Mouse (Mus musculus): Measurements from ENCODE around the gene Chn2. TPM values are rescaled to one million over a fixed set of nuclear protein-coding genes. Genes with fewer than 3 reads are reported as not detected.
A peak's percentile ranks its signal among the peaks of the same experiment; 100 is the strongest.

Gene Chn2
- 22.1 and 28.5 TPM in 2 replicates for polyA plus RNA-seq (2016; fragmentation: Nextera tagmentation; extraction: Ambion mirVana)

- Histone ChIP-seq H3K27ac (replicated peaks) (peak within 1 kb of the TSS; percentile 95), H3K4me3 (peak within 1 kb of the TSS; percentile 60), H3K4me2 (replicated peaks) (peak within 1 kb of the TSS; percentile 92), H3K9ac (replicated peaks) (peak within 1 kb of the TSS; percentile 83), H3K4me1 (peaks cover 28% of the 10 kb centered on the region), H3K36me3 (no peaks in the 10 kb centered on the region), H3K27me3 (peaks cover 44% of the 10 kb centered on the region), H3K9me3 (no peaks in the 10 kb centered on the region)
- ATAC-seq (ENCODE audit: low FRiP score, low read depth) = peak; percentile 83
- 0% methylated on average over 26 of the region's 43 CpGs for WGBS
Observed at GRCm38 (mm10) chr6:54039357-54039804, at the start of gene Chn2. Chn2 (plus strand) TSS chr6:54039554.

- Histone ChIP-seq H3K27me3 (no peaks in the 10 kb centered on the region), H3K9ac (replicated peaks) (no peak overlapping the region), H3K9me3 (no peaks in the 10 kb centered on the region), H3K27ac (replicated peaks) (no peak overlapping the region), H3K4me1 (peaks cover 6% of the 10 kb centered on the region; the same call in 1 of the 2 replicates), H3K4me3 (no peak overlapping the region), H3K4me2 (replicated peaks) (no peak overlapping the region), H3K36me3 (no peaks in the 10 kb centered on the region)
- WGBS = 85% methylated on average over 3 of the region's 3 CpGs
- ATAC-seq (ENCODE audit: low FRiP score, low read depth) = no peak
Observed at GRCm38 (mm10) chr6:53992386-53992785, 47.0 kb upstream of the Chn2 start.

- 65% methylated on average over 4 of the region's 4 CpGs for WGBS
- H3K27me3 ChIP-seq = no peaks in the 10 kb centered on the region
Observed at GRCm38 (mm10) chr6:53995519-53995918, 43.8 kb upstream of the Chn2 start.

GRCm38 (mm10) chr6:53996226-53996955 lies 43.0 kb upstream of the Chn2 start:
- H3K4me1 ChIP-seq = peaks cover 6% of the 10 kb centered on the region; the same call in 1 of the 2 replicates
- 89% methylated on average over 3 of the region's 3 CpGs for WGBS
- H3K9ac ChIP-seq (replicated peaks) = no peak overlapping the region
- no peaks in the 10 kb centered on the region for H3K27me3 ChIP-seq
- no peak overlapping the region for H3K4me2 ChIP-seq (replicated peaks)
- H3K9me3 ChIP-seq = no peaks in the 10 kb centered on the region
- ATAC-seq (ENCODE audit: low FRiP score, low read depth) = no peak
- H3K4me3 ChIP-seq = no peak overlapping the region
- no peaks in the 10 kb centered on the region for H3K36me3 ChIP-seq
- H3K27ac ChIP-seq (replicated peaks) = no peak overlapping the region

More at GRCm38 (mm10) chr6:53995519-53995918, 43.8 kb upstream of the Chn2 start:
- Histone ChIP-seq H3K9ac (replicated peaks) (no peak overlapping the region), H3K4me2 (replicated peaks) (no peak overlapping the region), H3K4me3 (no peak overlapping the region), H3K9me3 (no peaks in the 10 kb centered on the region), H3K36me3 (no peaks in the 10 kb centered on the region), H3K27ac (replicated peaks) (no peak overlapping the region), H3K4me1 (peaks cover 6% of the 10 kb centered on the region; the same call in 1 of the 2 replicates)
- no peak for ATAC-seq (ENCODE audit: low FRiP score, low read depth)

- H3K4me3 ChIP-seq = no peak overlapping the region
- H3K9me3 ChIP-seq = no peaks in the 10 kb centered on the region
- peaks cover 11% of the 10 kb centered on the region; the same call in 1 of the 2 replicates for H3K27me3 ChIP-seq
- H3K4me2 ChIP-seq (replicated peaks) = no peak overlapping the region
- peaks cover 10% of the 10 kb centered on the region for H3K4me1 ChIP-seq
- no peaks in the 10 kb centered on the region for H3K36me3 ChIP-seq
- H3K9ac ChIP-seq (replicated peaks) = no peak overlapping the region
- H3K27ac ChIP-seq (replicated peaks) = no peak overlapping the region
- ATAC-seq (ENCODE audit: low FRiP score, low read depth) = no peak
- WGBS = 81% methylated on average over 4 of the region's 4 CpGs
Observed at GRCm38 (mm10) chr6:54005302-54005701, 34.1 kb upstream of the Chn2 start.

GRCm38 (mm10) chr6:54008448-54009120 lies 30.8 kb upstream of the Chn2 start:
- 51% methylated on average over 16 of the region's 16 CpGs for WGBS
- Histone ChIP-seq H3K4me3 (no peak overlapping the region), H3K9me3 (no peaks in the 10 kb centered on the region), H3K4me2 (replicated peaks) (peak overlapping the region; percentile 24; the same call in 1 of the 2 replicates), H3K27ac (replicated peaks) (no peak overlapping the region), H3K36me3 (no peaks in the 10 kb centered on the region), H3K27me3 (peaks cover 16% of the 10 kb centered on the region; the same call in 1 of the 2 replicates), H3K4me1 (peaks cover 10% of the 10 kb centered on the region), H3K9ac (replicated peaks) (no peak overlapping the region; the same call in 1 of the 2 replicates)
- no peak for ATAC-seq (ENCODE audit: low FRiP score, low read depth)

- H3K36me3 ChIP-seq = no peaks in the 10 kb centered on the region
- H3K27ac ChIP-seq (replicated peaks) = no peak overlapping the region
- H3K4me2 ChIP-seq (replicated peaks) = no peak overlapping the region
- no peak overlapping the region for H3K9ac ChIP-seq (replicated peaks)
- ATAC-seq (ENCODE audit: low FRiP score, low read depth) = no peak
- WGBS = 37% methylated on average over 4 of the region's 4 CpGs
- peaks cover 10% of the 10 kb centered on the region for H3K4me1 ChIP-seq
- H3K9me3 ChIP-seq = no peaks in the 10 kb centered on the region
- peaks cover 16% of the 10 kb centered on the region; the same call in 1 of the 2 replicates for H3K27me3 ChIP-seq
- H3K4me3 ChIP-seq = no peak overlapping the region
Observed at GRCm38 (mm10) chr6:54009293-54009692, 30.1 kb upstream of the Chn2 start.

GRCm38 (mm10) chr6:54010362-54010761 lies 29.0 kb upstream of the Chn2 start:
- Histone ChIP-seq H3K36me3 (no peaks in the 10 kb centered on the region), H3K27me3 (peaks cover 10% of the 10 kb centered on the region; the same call in 1 of the 2 replicates), H3K4me3 (no peak overlapping the region), H3K9ac (replicated peaks) (no peak overlapping the region), H3K4me1 (peaks cover 10% of the 10 kb centered on the region), H3K4me2 (replicated peaks) (no peak overlapping the region), H3K9me3 (no peaks in the 10 kb centered on the region), H3K27ac (replicated peaks) (no peak overlapping the region)
- ATAC-seq (ENCODE audit: low FRiP score, low read depth) = no peak
- 53% methylated on average over 9 of the region's 9 CpGs for WGBS

- WGBS = 93% methylated on average over 1 of the region's 1 CpGs
Observed at GRCm38 (mm10) chr6:54012163-54012562, 27.2 kb upstream of the Chn2 start.

GRCm38 (mm10) chr6:54018038-54018437 lies 21.3 kb upstream of the Chn2 start:
- Histone ChIP-seq H3K36me3 (no peaks in the 10 kb centered on the region), H3K4me2 (replicated peaks) (no peak overlapping the region), H3K9me3 (no peaks in the 10 kb centered on the region), H3K4me1 (no peaks in the 10 kb centered on the region), H3K4me3 (no peak overlapping the region), H3K9ac (replicated peaks) (no peak overlapping the region), H3K27me3 (0 out of 2 replicates have a peak, but pooled peaks cover 4% of the 10 kb centered on the region), H3K27ac (replicated peaks) (no peak overlapping the region)
- no peak for ATAC-seq (ENCODE audit: low FRiP score, low read depth)
- WGBS = 60% methylated on average over 2 of the region's 2 CpGs

More at GRCm38 (mm10) chr6:54012163-54012562, 27.2 kb upstream of the Chn2 start:
- Histone ChIP-seq H3K36me3 (no peaks in the 10 kb centered on the region), H3K9me3 (no peaks in the 10 kb centered on the region), H3K9ac (replicated peaks) (no peak overlapping the region), H3K4me2 (replicated peaks) (no peak overlapping the region), H3K27me3 (peaks cover 7% of the 10 kb centered on the region; the same call in 1 of the 2 replicates), H3K27ac (replicated peaks) (no peak overlapping the region), H3K4me1 (peaks cover 10% of the 10 kb centered on the region), H3K4me3 (no peak overlapping the region)
- ATAC-seq (ENCODE audit: low FRiP score, low read depth) = no peak

- H3K27ac ChIP-seq (replicated peaks) = no peak overlapping the region
- ATAC-seq (ENCODE audit: low FRiP score, low read depth) = no peak
- no peak overlapping the region for H3K9ac ChIP-seq (replicated peaks)
- H3K4me1 ChIP-seq = no peaks in the 10 kb centered on the region
- H3K4me3 ChIP-seq = no peak overlapping the region
- H3K9me3 ChIP-seq = no peaks in the 10 kb centered on the region
- 77% methylated on average over 5 of the region's 5 CpGs for WGBS
- H3K27me3 ChIP-seq = 0 out of 2 replicates have a peak, but pooled peaks cover 4% of the 10 kb centered on the region
- H3K36me3 ChIP-seq = no peaks in the 10 kb centered on the region
- no peak overlapping the region for H3K4me2 ChIP-seq (replicated peaks)
Observed at GRCm38 (mm10) chr6:54018861-54019260, 20.5 kb upstream of the Chn2 start.
